Mouse (Mus musculus): ENCODE data around the gene H2al1i. TPM values are rescaled to one million over a fixed set of nuclear protein-coding genes. Genes with fewer than 3 reads are reported as not detected.
"Not testable (repeated sequence)": the region's sequence is repeated elsewhere in the genome, so short reads cannot be mapped to it uniquely, and the experiment has no call there.

The H2al1i gene
- not detected for total RNA-seq (2021)
- long read RNA-seq, experiment 1 = 0 reads
- long read RNA-seq, experiment 2 = 0 reads

GRCm38 (mm10) chrX:11324359-11324758 lies at the start of gene H2al1i:
Gene H2al1i (plus strand): TSS chrX:11324659.
- not testable (repeated sequence) for DNase-seq (ENCODE audit: low spot score in 2 of 2)

GRCm38 (mm10) chrX:11277083-11277482 lies 47.4 kb upstream of the H2al1i start:
- no peak for DNase-seq (ENCODE audit: low spot score in 2 of 2)

GRCm38 (mm10) chrX:11280741-11281140 lies 43.7 kb upstream of the H2al1i start:
- DNase-seq (ENCODE audit: low spot score in 2 of 2) = no peak

- no peak for DNase-seq (ENCODE audit: low spot score in 2 of 2)
Observed at GRCm38 (mm10) chrX:11288306-11288882, 36.1 kb upstream of the H2al1i start.

- no peak for DNase-seq (ENCODE audit: low spot score in 2 of 2)
Observed at GRCm38 (mm10) chrX:11289244-11289643, 35.2 kb upstream of the H2al1i start.

- not testable (repeated sequence) for DNase-seq (ENCODE audit: low spot score in 2 of 2)
Observed at GRCm38 (mm10) chrX:11298957-11299356, 25.5 kb upstream of the H2al1i start, which contains the start of gene H2al1a. Gene H2al1a (plus strand): TSS chrX:11299257.

GRCm38 (mm10) chrX:11302132-11302531 lies 22.3 kb upstream of the H2al1i start, which contains the start of gene H2al1b:
Gene H2al1b (plus strand): TSS chrX:11302432.
- DNase-seq (ENCODE audit: low spot score in 2 of 2) = not testable (repeated sequence)

- DNase-seq (ENCODE audit: low spot score in 2 of 2) = not testable (repeated sequence)
Observed at GRCm38 (mm10) chrX:11305355-11305754, 19.1 kb upstream of the H2al1i start, which contains the start of gene H2al1c. Gene H2al1c (plus strand): TSS chrX:11305655.

GRCm38 (mm10) chrX:11308524-11308923 lies 15.9 kb upstream of the H2al1i start, which contains the start of gene H2al1d:
Gene H2al1d (plus strand): TSS chrX:11308824.
- not testable (repeated sequence) for DNase-seq (ENCODE audit: low spot score in 2 of 2)

- not testable (repeated sequence) for DNase-seq (ENCODE audit: low spot score in 2 of 2)
Observed at GRCm38 (mm10) chrX:11311634-11312033, 12.8 kb upstream of the H2al1i start, which contains the start of gene H2al1e. Gene H2al1e (plus strand): TSS chrX:11311934.

- not testable (repeated sequence) for DNase-seq (ENCODE audit: low spot score in 2 of 2)
Observed at GRCm38 (mm10) chrX:11314858-11315257, 9.6 kb upstream of the H2al1i start, which contains the start of gene H2al1f. Gene H2al1f (plus strand): TSS chrX:11315158.

GRCm38 (mm10) chrX:11317956-11318355 lies 6.5 kb upstream of the H2al1i start, which contains the start of gene H2al1g:
Gene H2al1g (plus strand): TSS chrX:11318256.
- not testable (repeated sequence) for DNase-seq (ENCODE audit: low spot score in 2 of 2)

- DNase-seq (ENCODE audit: low spot score in 2 of 2) = not testable (repeated sequence)
Observed at GRCm38 (mm10) chrX:11321192-11321591, 3.3 kb upstream of the H2al1i start, which contains the start of gene H2al1h. Gene H2al1h (plus strand): TSS chrX:11321492.

GRCm38 (mm10) chrX:11327522-11327921 lies 3.1 kb downstream of the H2al1i start, which contains the start of gene H2al1j:
Gene H2al1j (plus strand): TSS chrX:11327822.
- not testable (repeated sequence) for DNase-seq (ENCODE audit: low spot score in 2 of 2)

GRCm38 (mm10) chrX:11345762-11346161 lies 21.3 kb downstream of the H2al1i start:
- DNase-seq (ENCODE audit: low spot score in 2 of 2) = no peak

GRCm38 (mm10) chrX:11346756-11347155 lies 22.3 kb downstream of the H2al1i start:
- no peak for DNase-seq (ENCODE audit: low spot score in 2 of 2)

GRCm38 (mm10) chrX:11360823-11361222 lies 36.4 kb downstream of the H2al1i start:
- no peak for DNase-seq (ENCODE audit: low spot score in 2 of 2)

GRCm38 (mm10) chrX:11361261-11361660 lies 36.8 kb downstream of the H2al1i start:
- no peak for DNase-seq (ENCODE audit: low spot score in 2 of 2)

- DNase-seq (ENCODE audit: low spot score in 2 of 2) = no peak
Observed at GRCm38 (mm10) chrX:11363890-11364289, 39.4 kb downstream of the H2al1i start.

- no peak for DNase-seq (ENCODE audit: low spot score in 2 of 2)
Observed at GRCm38 (mm10) chrX:11365151-11365550, 40.7 kb downstream of the H2al1i start.
